Mouse (Mus musculus) neutrophil, adult 5-6 weeks (primary cell): ENCODE results near the gene Ada. TPM values are rescaled to one million over a fixed set of nuclear protein-coding genes. Genes with fewer than 3 reads are reported as not detected.
A peak's percentile ranks its signal among the peaks of the same experiment; 100 is the strongest.

Source experiments
- ATAC-seq: fragments of 151-379, 151-347 bp; 2 replicates; pipeline ENCODE4 v1.8.0; 2017; ENCODE audit warnings: mild to moderate bottlenecking, moderate TSS enrichment; ENCODE audit not compliant: insufficient number of reproducible peaks, poor library complexity, low FRiP score, severe bottlenecking; ENCODE audit errors: extremely low read depth
- total RNA-seq: library from RNA; stranded (forward); fragments of 200-1000 nt; gene quantifications from 2 replicates; pipeline ENCODE4 v1.2.3, GENCODE M21; 2017

Gene Ada
- total RNA-seq: 3.8 and 4.9 TPM in 2 replicates

DNA sequence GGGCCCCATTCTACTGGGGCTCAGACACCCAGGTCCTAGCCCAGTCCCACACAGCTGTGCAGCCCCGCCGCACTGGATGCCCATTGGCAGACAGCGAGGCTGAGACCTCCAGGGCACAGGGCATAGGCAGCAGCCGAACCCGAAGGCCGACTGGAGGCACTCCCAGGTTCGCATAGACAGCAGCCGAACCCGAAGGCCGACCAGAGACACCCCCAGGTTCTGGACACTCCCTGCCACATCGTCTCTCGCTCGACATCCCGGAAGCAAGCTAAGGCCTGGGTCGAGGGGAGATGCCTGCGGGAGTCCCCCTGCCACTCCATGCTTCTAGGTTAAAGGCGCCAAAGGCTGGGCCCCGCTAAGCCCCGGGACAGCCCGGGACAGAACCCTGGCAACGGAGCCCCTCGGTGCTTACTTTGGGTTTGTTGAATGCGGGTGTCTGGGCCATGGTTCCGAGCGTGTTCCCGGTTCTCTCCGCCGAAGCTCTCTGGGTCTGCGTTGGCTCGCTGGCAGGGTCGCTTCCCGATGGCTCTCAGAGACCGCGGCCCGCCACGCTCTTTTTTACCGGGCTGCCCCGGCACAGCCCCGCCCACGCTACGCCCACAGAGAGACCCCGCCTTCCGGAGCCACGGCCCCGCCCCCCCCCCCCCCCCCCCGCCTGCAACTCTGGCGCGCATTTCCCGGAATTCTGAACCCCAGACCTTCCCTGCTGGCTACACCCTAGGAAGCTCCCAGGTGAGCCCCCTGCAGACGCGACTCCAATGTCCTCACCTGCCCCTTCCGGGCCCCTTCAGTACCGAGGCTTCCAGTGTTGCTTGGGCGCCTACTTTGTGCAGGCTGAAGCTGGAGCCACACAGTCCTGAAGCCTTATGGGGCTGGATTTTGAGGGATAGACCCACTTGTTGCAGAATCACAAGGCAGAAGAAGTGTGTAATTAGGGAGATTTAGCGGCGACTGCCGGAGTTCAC lies at the start of gene Ada:
Gene Ada, minus strand, starts transcription at position 593 of the 965 bp plus-strand sequence.
- ATAC-seq: peak; percentile 47

DNA sequence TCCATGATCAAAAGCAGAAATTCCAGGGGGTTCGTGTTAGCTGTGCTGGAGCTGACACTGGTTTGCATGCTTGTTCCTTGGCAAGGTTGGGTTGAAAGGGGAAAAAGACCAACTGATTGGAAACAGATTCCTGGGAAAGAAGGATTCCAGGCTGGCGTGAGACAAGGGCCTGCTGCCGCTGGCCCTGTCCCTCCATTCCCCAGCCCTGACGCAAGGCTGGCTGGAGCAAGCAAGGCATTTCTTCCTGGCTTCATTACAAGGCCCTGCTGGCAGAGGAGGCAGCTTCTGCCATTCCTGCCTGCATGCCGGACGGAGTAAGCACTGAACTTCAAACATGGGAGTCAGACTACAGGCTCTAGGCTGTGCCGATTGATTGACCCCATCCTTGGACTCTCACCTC lies 48.4 kb upstream of the Ada start:
- ATAC-seq: no peak

DNA sequence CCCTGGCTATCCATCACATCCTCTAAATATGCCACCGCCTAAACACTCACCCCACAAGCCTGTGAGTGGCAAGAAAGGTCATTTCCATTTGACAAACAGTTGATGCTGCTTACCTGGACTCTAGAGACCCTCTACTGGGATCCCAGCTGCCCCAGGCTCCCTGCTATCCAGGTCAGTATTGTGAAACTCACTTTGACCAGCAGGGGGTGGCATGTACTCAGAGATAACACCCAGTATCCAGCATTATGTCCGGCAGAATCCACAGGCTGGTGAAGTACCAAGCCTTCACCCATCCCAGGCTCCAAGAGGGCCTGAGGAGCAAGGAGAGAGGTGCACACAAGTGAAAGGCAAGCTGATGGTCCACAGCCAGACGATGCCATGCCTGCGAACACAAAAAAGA lies 38.4 kb upstream of the Ada start:
- ATAC-seq: peak; percentile 6; the same call in 1 of the 2 replicates

DNA sequence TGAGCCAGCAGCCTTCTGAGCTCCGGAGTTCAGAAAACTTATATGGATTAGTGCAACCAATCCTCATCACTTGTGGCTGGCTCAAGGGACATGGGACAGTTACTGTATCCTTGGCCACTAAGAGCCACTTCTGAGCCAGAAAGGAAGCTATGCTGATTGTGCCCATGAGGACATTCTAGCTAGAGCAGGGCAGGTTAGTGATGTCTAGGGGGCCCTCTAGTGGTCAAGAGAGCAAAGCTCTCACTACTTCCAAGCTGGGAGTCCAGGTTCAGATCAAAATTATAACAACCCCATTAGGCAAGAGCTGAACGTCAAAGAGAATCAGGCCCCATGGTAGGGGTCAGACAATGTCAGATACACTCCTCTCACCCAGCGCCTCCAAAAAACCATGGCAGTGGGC lies 37.7 kb upstream of the Ada start:
- peak; percentile 72 for ATAC-seq

DNA sequence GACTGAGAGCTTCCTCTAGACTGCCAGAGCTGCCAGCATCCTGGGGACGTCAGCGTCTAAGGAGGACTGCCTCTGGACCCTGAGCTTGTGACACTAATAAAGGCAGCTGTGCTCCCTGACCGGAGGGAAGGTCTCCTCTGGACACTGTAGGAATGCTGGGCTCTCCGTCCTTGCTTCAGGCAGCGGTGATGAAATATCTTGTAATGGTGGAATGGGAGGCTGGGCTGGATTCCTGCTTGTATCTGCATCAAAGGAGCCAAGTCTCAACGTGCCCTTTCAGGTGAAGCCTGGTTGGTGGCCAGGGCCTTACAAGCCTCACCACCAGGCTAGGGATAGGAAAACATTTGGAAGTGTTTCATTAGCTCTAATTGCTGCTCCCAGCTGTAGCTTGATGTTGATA lies 37.0 kb upstream of the Ada start:
- no peak for ATAC-seq

DNA sequence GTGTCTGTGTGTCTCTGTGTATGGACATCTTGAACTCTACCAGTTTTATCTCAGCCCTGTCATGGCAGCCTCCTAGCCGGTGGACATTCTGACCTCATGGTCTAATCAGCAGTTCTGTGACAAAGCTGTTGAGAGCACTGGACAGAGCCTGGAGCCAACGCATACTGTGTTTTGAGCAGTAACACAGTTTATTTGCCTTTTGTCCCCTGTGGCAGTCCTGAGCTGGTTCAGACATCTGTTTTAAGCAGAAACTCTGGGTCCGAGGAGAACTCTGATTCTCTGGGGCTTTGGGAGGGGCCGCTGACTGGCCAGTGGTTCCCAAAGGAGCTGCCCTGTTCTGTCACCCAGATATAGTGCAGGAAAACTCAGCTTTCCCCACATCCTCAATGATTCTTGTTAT lies 33.9 kb upstream of the Ada start:
- ATAC-seq: no peak

DNA sequence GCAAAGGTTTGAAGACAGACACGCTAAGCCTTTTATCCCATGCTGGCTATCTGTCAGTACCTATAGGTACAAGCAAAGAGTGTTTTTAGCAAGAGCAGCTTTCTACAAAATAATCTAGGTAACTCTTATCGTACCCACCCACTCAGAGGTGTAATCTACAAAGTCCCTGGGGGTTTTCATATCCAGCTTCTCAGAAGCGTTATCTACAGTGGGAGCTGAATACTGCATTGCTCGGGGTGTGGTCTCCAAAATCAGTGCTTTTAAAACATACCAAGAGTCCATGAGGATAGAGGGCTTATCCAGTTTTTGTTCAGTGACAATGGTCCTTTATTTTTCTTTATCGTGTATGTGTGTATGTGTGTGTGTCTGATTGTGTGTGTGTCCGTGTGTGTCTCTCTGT lies 33.3 kb upstream of the Ada start:
- ATAC-seq: no peak

DNA sequence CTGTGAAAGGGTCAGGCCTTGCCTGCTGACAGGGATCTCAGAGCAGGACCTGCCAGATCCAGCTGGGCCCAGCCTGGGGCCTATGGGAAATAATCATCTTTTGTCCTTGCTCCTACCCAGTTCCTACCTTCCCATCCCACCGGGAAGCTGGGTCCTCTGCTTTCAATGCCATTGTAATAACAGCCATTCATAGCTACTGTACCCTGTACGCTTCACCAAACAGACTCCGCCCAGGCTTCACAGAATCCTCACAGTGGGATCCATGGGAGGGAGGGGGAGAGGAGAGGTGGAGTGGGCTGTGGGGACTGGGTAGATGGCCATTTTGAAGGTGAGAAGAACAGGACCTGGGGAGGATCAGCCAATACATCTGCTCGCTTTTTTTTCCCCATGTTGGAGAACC lies 28.9 kb upstream of the Ada start:
- no peak for ATAC-seq

DNA sequence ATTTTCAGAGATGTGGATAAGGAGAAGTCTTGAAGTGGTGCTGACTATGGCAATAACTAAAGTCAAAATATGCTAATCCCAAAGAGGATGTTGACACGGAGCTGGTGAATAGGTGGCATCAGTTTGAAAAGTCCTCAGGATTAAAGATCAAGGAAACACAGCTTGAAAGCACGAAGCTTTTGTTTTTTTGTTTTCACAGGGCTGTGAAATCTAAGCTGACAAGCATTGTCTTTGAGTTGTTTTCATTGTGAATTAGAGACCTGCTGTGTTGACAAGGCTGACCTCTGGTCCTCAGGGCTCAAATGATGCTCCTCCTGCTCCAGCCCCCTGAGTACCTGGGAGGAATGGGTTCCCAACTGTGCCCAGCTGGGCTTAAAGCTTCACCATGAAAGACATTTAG lies 27.0 kb upstream of the Ada start:
- no peak for ATAC-seq

DNA sequence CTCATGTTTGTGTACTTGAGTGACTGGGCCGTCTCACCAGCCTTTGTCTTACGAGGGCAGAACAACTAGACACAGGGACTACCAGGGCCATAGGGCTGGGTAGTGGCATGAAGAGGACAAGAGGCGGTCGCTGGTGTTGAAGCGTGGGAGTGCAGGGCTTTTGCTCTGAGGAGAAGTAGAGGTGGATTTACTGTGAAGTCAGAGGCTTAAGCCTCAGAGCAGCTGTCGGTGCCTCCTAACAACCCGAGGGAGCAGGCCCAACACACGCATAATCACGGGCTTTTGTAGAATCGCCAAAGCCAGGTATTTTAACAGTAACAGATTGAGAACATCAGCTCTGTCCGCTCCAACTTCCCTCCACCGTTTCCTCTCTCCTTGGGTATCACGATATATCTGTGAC lies 26.6 kb upstream of the Ada start:
- no peak for ATAC-seq

DNA sequence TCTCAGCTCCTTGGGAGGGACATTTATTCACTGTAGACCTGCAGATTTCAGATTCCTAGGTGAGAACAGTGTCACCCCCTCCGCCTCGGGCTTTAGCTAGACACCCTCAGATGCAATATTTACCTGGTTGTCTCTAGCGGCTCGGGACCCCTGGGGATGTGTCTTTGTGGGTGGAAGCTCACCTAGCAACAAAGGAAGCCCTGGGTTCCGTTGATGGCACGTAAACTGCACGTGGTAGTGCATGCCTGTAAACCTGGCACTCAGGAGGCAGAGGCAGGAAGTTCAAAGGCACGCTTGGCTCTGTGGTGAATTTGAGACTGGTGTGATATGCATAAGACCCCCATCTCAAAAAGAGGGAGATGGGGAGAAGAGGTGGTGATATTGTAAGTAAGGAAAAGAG lies 20.7 kb upstream of the Ada start:
- no peak for ATAC-seq

DNA sequence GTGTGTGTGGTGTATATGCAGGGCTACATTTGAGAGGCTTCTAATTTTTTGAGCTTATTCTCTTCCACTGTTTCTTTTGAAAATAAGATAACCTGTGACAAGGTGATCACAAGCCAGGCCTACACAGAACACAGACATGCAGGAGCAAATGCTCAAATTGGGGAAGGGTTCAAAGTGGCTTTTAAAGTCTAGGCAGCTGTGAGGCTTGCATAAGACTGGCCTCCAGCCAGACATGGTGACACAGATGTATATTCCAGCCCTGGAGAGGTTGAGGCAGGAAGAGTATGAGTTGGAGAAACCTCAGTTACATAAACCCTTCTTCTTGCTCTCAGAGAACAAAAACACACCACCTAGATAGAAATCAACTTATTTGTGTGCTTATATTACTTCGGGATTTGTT lies 16.9 kb upstream of the Ada start:
- ATAC-seq: no peak

DNA sequence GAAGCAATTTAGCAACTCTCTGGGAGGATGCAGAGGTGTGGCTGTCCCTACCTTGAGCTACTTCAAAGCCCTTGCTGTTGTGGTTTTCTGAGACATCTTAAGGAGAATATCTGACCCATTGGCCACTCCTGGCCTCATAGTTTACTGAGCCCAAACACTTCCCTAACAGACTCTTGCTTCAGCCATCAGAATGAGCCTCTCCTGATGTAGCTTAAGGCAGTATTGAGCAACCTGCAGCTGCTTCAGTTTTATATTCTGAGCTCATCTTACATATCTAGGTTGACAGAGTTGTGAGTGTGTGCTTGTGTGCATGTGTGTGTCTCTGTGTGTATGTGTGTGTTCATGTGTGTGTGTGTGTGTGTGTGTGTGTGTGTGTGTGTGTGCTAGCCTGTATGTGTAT lies 16.2 kb upstream of the Ada start:
- no peak for ATAC-seq

DNA sequence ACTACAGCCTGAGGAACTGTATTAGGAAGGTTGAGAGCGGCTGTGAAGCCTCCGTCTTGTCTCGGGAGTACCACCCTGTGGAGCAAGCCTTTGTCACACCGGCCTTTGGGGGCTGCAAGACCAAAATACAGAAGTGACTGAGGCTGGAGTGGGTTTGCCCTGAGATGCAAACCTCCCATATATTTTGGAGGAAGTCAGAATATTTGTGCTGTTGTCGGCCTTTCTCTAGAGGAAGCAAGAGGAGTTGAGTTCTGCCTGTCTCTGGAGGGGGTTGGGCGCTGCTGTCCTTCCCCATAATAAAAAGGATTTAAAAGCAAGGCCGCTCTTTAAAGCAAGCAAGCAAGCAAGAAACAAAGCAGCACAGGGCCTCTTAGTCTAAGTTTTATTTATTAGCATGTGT lies 11.4 kb upstream of the Ada start:
- ATAC-seq: no peak

DNA sequence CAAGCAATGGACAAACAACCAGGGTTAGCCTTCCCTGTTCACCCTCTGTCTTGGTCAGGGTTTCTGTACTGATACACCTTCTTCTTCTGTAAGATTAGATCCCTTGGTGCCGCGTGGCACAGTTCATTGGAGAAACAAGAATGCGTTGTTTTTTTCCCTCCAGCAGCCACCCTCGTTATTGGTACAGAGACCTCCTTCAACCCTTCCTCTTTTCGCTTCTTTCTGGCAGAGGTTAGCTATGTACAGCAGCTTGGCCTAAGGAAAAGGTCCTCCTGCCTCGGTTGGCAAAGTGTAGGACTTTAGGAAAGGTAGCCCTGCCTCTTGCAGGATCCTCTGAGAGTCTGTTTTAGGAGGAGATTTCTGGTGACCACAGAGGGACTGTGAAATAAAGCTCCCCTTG lies 10.6 kb upstream of the Ada start:
- ATAC-seq: no peak

DNA sequence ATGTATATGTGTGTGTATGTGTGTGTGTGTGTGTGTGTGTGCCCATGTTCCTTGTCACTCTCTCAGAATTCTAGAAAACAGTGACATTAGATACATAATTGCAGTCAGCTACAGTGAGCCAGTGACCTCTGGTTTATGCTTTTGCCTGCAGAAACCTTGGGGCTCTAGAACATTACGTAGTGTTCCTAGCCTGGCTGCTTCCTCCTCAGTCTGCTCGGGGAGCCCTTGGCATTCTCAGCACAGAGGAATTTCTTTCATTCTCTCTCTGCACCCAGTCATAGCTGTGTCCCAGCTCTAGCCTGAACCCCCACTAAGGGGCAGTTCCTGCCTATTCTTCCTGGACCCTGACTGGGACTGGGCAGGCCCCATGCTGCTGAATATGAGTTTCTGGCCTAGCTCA lies 8.1 kb upstream of the Ada start:
- no peak for ATAC-seq

DNA sequence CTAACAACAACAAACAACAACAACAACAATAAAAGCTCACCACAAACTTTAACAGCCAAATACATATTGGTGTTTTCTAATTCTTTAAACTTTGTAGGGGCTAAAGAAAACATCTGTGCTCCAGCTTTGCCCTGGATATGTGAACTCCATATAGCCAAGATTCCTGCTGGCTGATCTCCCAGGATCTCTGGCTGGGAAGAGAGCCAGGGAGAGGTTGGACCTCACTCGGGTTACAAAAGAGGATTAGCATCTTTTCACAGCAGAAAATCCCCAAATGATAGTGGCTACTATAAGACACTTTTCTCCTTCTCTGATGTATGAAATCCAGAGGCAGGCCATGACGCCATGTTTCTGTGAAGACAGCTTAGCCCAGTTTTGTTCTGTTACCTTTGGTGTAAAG lies 6.7 kb upstream of the Ada start:
- ATAC-seq: no peak

DNA sequence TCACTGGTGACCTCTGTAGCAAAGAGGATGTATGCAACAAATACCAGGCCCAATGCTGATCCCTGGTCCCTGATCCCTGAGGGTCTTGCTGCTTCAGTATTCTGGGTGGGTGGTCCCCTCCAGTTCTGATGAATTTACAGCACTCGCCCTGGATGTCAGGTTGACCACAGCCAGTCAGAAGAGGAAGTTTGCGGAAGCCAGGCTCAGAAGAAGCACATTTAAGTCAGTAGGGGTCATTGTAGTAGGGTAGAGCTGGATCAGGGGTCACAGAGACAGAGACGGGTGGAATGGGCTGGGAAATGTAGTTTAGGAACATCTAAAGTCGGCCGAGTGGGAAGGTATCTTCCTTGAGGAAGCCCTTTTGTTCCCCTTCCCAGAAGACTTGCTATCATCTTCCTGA lies 4.2 kb upstream of the Ada start:
- no peak for ATAC-seq

DNA sequence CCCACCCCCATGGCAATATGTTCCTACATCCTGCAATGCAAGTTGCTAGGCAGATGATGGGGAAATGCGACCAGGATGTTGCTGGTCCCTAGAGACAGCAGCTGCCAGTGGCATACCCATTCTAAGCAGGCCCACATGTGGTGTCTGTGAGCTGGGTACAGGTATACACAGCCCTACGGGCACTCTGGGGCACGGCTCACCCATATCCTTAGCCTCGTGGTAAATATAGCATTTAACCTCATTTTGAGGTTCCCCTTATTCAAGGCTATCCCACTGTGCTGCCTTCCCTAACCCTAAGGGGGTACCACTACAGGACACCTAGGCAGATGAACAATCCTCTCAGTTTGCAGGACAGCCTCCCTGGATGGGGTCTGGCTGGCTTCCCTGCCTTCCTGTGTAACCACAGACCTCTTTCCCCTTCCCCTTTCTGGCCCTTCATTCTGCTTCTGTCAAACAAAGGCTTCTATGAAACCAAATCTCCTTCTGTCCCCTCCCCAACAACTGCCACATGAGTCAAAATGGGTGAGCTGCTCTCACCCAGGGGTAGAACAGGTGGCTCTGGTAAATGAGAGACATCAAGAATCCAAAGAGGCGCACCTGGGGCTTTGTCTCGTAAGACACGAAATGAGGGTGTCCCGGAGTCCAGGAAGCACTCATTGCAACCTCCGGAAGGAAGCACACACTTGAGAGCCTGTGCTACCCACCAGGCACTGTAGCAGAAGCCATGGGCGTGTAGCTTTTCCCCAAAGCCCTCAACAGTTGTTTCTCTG lies 5.1 kb downstream of the Ada start:
- 0 out of 2 replicates have a peak, but pooled peaks have one; percentile 15 for ATAC-seq

DNA sequence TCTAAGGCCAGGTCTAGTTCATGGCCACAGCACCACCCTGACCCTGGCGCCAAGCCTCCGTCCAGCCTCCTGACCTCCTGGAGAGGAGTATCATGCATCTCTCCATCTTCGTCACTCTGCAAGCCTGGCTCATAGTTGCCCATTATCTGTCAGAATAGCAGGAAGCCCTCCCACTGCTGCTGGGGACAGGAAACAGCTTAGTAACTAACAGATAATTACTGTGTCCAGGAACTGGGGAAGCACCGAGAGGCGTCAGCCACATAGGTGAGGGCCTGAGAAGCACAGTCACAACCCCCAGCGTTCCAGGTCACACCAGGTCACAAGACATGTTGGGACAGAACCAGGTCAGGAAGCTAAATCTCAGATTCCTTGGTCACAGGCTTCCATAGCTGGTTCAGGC lies 6.7 kb downstream of the Ada start:
- no peak for ATAC-seq
